18 mouse cellular contexts compared by ENCODE assay signal in genomic region chr14:34710209-34710608, GRCm38 (mm10).
"Had no signal": no experiment of that assay in that cellular context is flagged by ENCODE, and none has a peak within 500 bp of the region (broad histone marks: within the 10 kb centered on the region; RNA-seq: fewer than 3 reads in every experiment).

No protein-coding gene starts in this region.

- ATAC-seq: midbrain, embryonic 13.5 days; midbrain, embryonic 16.5 days had no signal

- H3K27ac ChIP-seq: midbrain, embryonic 10.5 days; midbrain, embryonic 13.5 days; neural tube, embryonic 13.5 days; neural tube, embryonic 15.5 days; stomach, embryonic 15.5 days; stomach, postnatal 0 days had no signal

- H3K27me3 ChIP-seq: midbrain, embryonic 13.5 days; neural tube, embryonic 13.5 days; neural tube, embryonic 15.5 days; stomach, embryonic 15.5 days had no signal

- H3K9ac ChIP-seq: lung, embryonic 14.5 days; midbrain, embryonic 13.5 days; neural tube, embryonic 13.5 days; neural tube, embryonic 15.5 days; stomach, embryonic 15.5 days had no signal

- H3K4me3 ChIP-seq: midbrain, embryonic 10.5 days; midbrain, embryonic 13.5 days; myocyte; neural tube, embryonic 13.5 days; neural tube, embryonic 15.5 days; stomach, embryonic 15.5 days had no signal

- DNase-seq: lung, adult 18-20 months; lung, embryonic 14.5 days; lung, postnatal 10 days; lung, postnatal 4 days; retina, postnatal 1 day; right cerebral cortex, adult 18-20 months; right cerebral cortex, postnatal 14 days; thymus, adult 2 months; thymus, postnatal 25 days; thymus, postnatal 4 days had no signal

- H3K9me3 ChIP-seq: midbrain, embryonic 10.5 days; midbrain, embryonic 13.5 days; neural tube, embryonic 13.5 days; neural tube, embryonic 15.5 days; stomach, embryonic 15.5 days had no signal

- H3K4me2 ChIP-seq: lung, embryonic 14.5 days; midbrain, embryonic 13.5 days; neural tube, embryonic 13.5 days; neural tube, embryonic 15.5 days; stomach, embryonic 15.5 days had no signal

- H3K4me1 ChIP-seq: midbrain, embryonic 10.5 days; midbrain, embryonic 13.5 days; neural tube, embryonic 15.5 days; stomach, embryonic 15.5 days had no signal

- H3K36me3 ChIP-seq: neural tube, embryonic 15.5 days; stomach, embryonic 15.5 days had no signal
